Mouse (Mus musculus) gastrocnemius, adult 18-20 months (tissue): ENCODE measurements around the gene Abcc3. TPM values are rescaled to one million over a fixed set of nuclear protein-coding genes. Genes with fewer than 3 reads are reported as not detected.
A peak's percentile ranks its signal among the peaks of the same experiment; 100 is the strongest.
"Not testable (repeated sequence)": the region's sequence is repeated elsewhere in the genome, so short reads cannot be mapped to it uniquely, and the experiment has no call there.

Experiments
- DNase-seq: peaks from one replicate; pipeline ENCODE4 v3.0.0; 2021; ENCODE audit warnings: low spot score
- total RNA-seq, 2 experiments: library from RNA; stranded (reverse); gene quantifications; 2 replicates each; pipeline ENCODE4 v1.2.3; 2021

Abcc3 gene
- total RNA-seq, 2 experiments from 2014 or later: 0.25 to 0.62 TPM

- no peak for DNase-seq
These were observed 9.9 kb upstream of the Abcc3 start for GRCm38 (mm10) chr11:94402731-94403130.

- not testable (repeated sequence) for DNase-seq
These were observed 9.2 kb upstream of the Abcc3 start for GRCm38 (mm10) chr11:94402029-94402428.

- no peak for DNase-seq
These were observed 8.2 kb upstream of the Abcc3 start for GRCm38 (mm10) chr11:94400996-94401395.

GRCm38 (mm10) chr11:94394107-94394506 lies 1.3 kb upstream of the Abcc3 start:
- no peak for DNase-seq

- DNase-seq: not testable (repeated sequence)
These were observed 693 bp upstream of the Abcc3 start for GRCm38 (mm10) chr11:94393490-94393889.

GRCm38 (mm10) chr11:94391661-94392060 lies 1.1 kb downstream of the Abcc3 start:
- no peak for DNase-seq

- DNase-seq: no peak
These were observed 2.0 kb downstream of the Abcc3 start for GRCm38 (mm10) chr11:94390825-94391224.

GRCm38 (mm10) chr11:94389724-94390396 lies 2.9 kb downstream of the Abcc3 start:
- no peak for DNase-seq

- no peak for DNase-seq
These were observed 3.8 kb downstream of the Abcc3 start for GRCm38 (mm10) chr11:94389021-94389420.

GRCm38 (mm10) chr11:94387756-94388155 lies 5.0 kb downstream of the Abcc3 start:
- DNase-seq: no peak

- DNase-seq: peak; percentile 8
These were observed 6.6 kb downstream of the Abcc3 start for GRCm38 (mm10) chr11:94385977-94386771.

- DNase-seq: no peak
These were observed 13.1 kb downstream of the Abcc3 start for GRCm38 (mm10) chr11:94379736-94380135.

GRCm38 (mm10) chr11:94379061-94379460 lies 13.7 kb downstream of the Abcc3 start:
- DNase-seq: no peak

- DNase-seq: no peak
These were observed 18.4 kb downstream of the Abcc3 start for GRCm38 (mm10) chr11:94374276-94374948.

GRCm38 (mm10) chr11:94370809-94371208 lies 22.0 kb downstream of the Abcc3 start:
- DNase-seq: no peak

GRCm38 (mm10) chr11:94369981-94370380 lies 22.8 kb downstream of the Abcc3 start:
- DNase-seq: no peak

- no peak for DNase-seq
These were observed 27.5 kb downstream of the Abcc3 start for GRCm38 (mm10) chr11:94365340-94365739.

GRCm38 (mm10) chr11:94363690-94364089 lies 29.1 kb downstream of the Abcc3 start:
- no peak for DNase-seq

- DNase-seq: no peak
These were observed 30.7 kb downstream of the Abcc3 start for GRCm38 (mm10) chr11:94362101-94362500.

- DNase-seq: no peak
These were observed 31.5 kb downstream of the Abcc3 start for GRCm38 (mm10) chr11:94361166-94361870.

- DNase-seq: no peak
These were observed 33.6 kb downstream of the Abcc3 start for GRCm38 (mm10) chr11:94359168-94359567.
